Mouse (Mus musculus): ENCODE measurements around the gene Dzip1l. TPM values are rescaled to one million over a fixed set of nuclear protein-coding genes. Genes with fewer than 3 reads are reported as not detected.

Gene Dzip1l
- total and polyA plus RNA-seq, 2 experiments from 2014 or later: 8.9 to 21.7 TPM

- Histone ChIP-seq H3K27me3 (ENCODE audit: insufficient read depth, low read length) (no peaks in the 10 kb centered on the region), H3K4me2 (ENCODE audit: low read depth) (peak overlapping the region; percentile 76), H3K27ac (ENCODE audit: low read depth, low read length) (peak overlapping the region; percentile 89; the same call in 1 of the 2 replicates), H3K9me3 (ENCODE audit: low read length) (no peaks in the 10 kb centered on the region), H3K4me1 (ENCODE audit: insufficient read depth) (no peaks in the 10 kb centered on the region), H3K36me3 (ENCODE audit: insufficient read depth) (peaks cover 4% of the 10 kb centered on the region; the same call in 1 of the 2 replicates), H3K4me3 (ENCODE audit: low read depth, low read length) (peak overlapping the region; percentile 62), H3K9ac (peak overlapping the region; percentile 76)
- ATAC-seq (no peak), DNase-seq (no peak)
- WGBS: 52% methylated on average over 9 of the region's 9 CpGs
- no peak for TF ChIP-seq CTCF (IDR thresholded peaks at IDR 0.05; ENCODE audit: low read depth)
These were observed 1.3 kb downstream of the Dzip1l start for GRCm38 (mm10) chr9:99630528-99631125.

GRCm38 (mm10) chr9:99631781-99632180, 2.5 kb downstream of the Dzip1l start:
- ATAC-seq: no peak
- WGBS: 12% methylated on average over 2 of the region's 2 CpGs
- Histone ChIP-seq H3K36me3 (ENCODE audit: insufficient read depth) (peaks cover 4% of the 10 kb centered on the region; the same call in 1 of the 2 replicates), H3K27me3 (ENCODE audit: insufficient read depth, low read length) (no peaks in the 10 kb centered on the region), H3K4me2 (ENCODE audit: low read depth) (peak overlapping the region; percentile 26; the same call in 1 of the 2 replicates), H3K9ac (no peak overlapping the region), H3K4me1 (ENCODE audit: insufficient read depth) (no peaks in the 10 kb centered on the region), H3K9me3 (ENCODE audit: low read length) (no peaks in the 10 kb centered on the region), H3K4me3 (ENCODE audit: low read depth, low read length) (no peak overlapping the region), H3K27ac (ENCODE audit: low read depth, low read length) (peak overlapping the region; percentile 29; the same call in 1 of the 2 replicates)
- DNase-seq: peak; percentile 30
- no peak for TF ChIP-seq CTCF (IDR thresholded peaks at IDR 0.05; ENCODE audit: low read depth)

GRCm38 (mm10) chr9:99632264-99632663, 3.0 kb downstream of the Dzip1l start:
- H3K36me3 ChIP-seq (ENCODE audit: insufficient read depth): peaks cover 9% of the 10 kb centered on the region
- no peak overlapping the region for H3K9ac ChIP-seq
- no peaks in the 10 kb centered on the region for H3K27me3 ChIP-seq (ENCODE audit: insufficient read depth, low read length)
- no peak overlapping the region for H3K27ac ChIP-seq (ENCODE audit: low read depth, low read length)
- no peaks in the 10 kb centered on the region for H3K9me3 ChIP-seq (ENCODE audit: low read length)
- ATAC-seq (no peak), DNase-seq (no peak)
- TF ChIP-seq CTCF (IDR thresholded peaks at IDR 0.05; ENCODE audit: low read depth): peak; percentile 19; the same call in 1 of the 2 replicates
- no peaks in the 10 kb centered on the region for H3K4me1 ChIP-seq (ENCODE audit: insufficient read depth)
- H3K4me3 ChIP-seq (ENCODE audit: low read depth, low read length): 0 out of 2 replicates have a peak overlapping the region, but pooled peaks have one; percentile 5
- 47% methylated on average over 8 of the region's 8 CpGs for WGBS
- H3K4me2 ChIP-seq (ENCODE audit: low read depth): peak overlapping the region; percentile 26; the same call in 1 of the 2 replicates

- ATAC-seq: peak; percentile 64
- Histone ChIP-seq H3K9ac (no peak overlapping the region), H3K36me3 (ENCODE audit: insufficient read depth) (peaks cover 24% of the 10 kb centered on the region), H3K27ac (ENCODE audit: low read depth, low read length) (no peak overlapping the region), H3K4me3 (ENCODE audit: low read depth, low read length) (no peak overlapping the region), H3K4me2 (ENCODE audit: low read depth) (no peak overlapping the region), H3K27me3 (ENCODE audit: insufficient read depth, low read length) (no peaks in the 10 kb centered on the region), H3K4me1 (ENCODE audit: insufficient read depth) (no peaks in the 10 kb centered on the region), H3K9me3 (ENCODE audit: low read length) (no peaks in the 10 kb centered on the region)
- 80% methylated on average over 1 of the region's 1 CpGs for WGBS
- no peak for TF ChIP-seq CTCF (IDR thresholded peaks at IDR 0.05; ENCODE audit: low read depth)
- no peak for DNase-seq
These were observed 7.5 kb downstream of the Dzip1l start for GRCm38 (mm10) chr9:99636776-99637175.

GRCm38 (mm10) chr9:99637227-99637626, 7.9 kb downstream of the Dzip1l start:
- 98% methylated on average over 17 of the region's 17 CpGs for WGBS
- Histone ChIP-seq H3K4me3 (ENCODE audit: low read depth, low read length) (no peak overlapping the region), H3K9ac (no peak overlapping the region), H3K4me1 (ENCODE audit: insufficient read depth) (no peaks in the 10 kb centered on the region), H3K27me3 (ENCODE audit: insufficient read depth, low read length) (no peaks in the 10 kb centered on the region), H3K4me2 (ENCODE audit: low read depth) (no peak overlapping the region), H3K36me3 (ENCODE audit: insufficient read depth) (peaks cover 26% of the 10 kb centered on the region), H3K9me3 (ENCODE audit: low read length) (no peaks in the 10 kb centered on the region), H3K27ac (ENCODE audit: low read depth, low read length) (no peak overlapping the region)
- no peak for DNase-seq
- ATAC-seq: no peak
- TF ChIP-seq CTCF (IDR thresholded peaks at IDR 0.05; ENCODE audit: low read depth): no peak

GRCm38 (mm10) chr9:99637736-99638135, 8.4 kb downstream of the Dzip1l start:
- no peak for TF ChIP-seq CTCF (IDR thresholded peaks at IDR 0.05; ENCODE audit: low read depth)

GRCm38 (mm10) chr9:99639957-99640356, 10.7 kb downstream of the Dzip1l start:
- WGBS: 85% methylated on average over 5 of the region's 5 CpGs
- ATAC-seq (no peak), DNase-seq (no peak)
- Histone ChIP-seq H3K4me3 (ENCODE audit: low read depth, low read length) (no peak overlapping the region), H3K9me3 (ENCODE audit: low read length) (no peaks in the 10 kb centered on the region), H3K27ac (ENCODE audit: low read depth, low read length) (no peak overlapping the region), H3K36me3 (ENCODE audit: insufficient read depth) (peaks cover 29% of the 10 kb centered on the region), H3K27me3 (ENCODE audit: insufficient read depth, low read length) (no peaks in the 10 kb centered on the region), H3K9ac (no peak overlapping the region), H3K4me2 (ENCODE audit: low read depth) (no peak overlapping the region), H3K4me1 (ENCODE audit: insufficient read depth) (no peaks in the 10 kb centered on the region)
- no peak for TF ChIP-seq CTCF (IDR thresholded peaks at IDR 0.05; ENCODE audit: low read depth)

More at GRCm38 (mm10) chr9:99637736-99638135, 8.4 kb downstream of the Dzip1l start:
- H3K36me3 ChIP-seq (ENCODE audit: insufficient read depth): peaks cover 26% of the 10 kb centered on the region
- no peaks in the 10 kb centered on the region for H3K9me3 ChIP-seq (ENCODE audit: low read length)
- no peaks in the 10 kb centered on the region for H3K4me1 ChIP-seq (ENCODE audit: insufficient read depth)
- DNase-seq: no peak
- no peak overlapping the region for H3K27ac ChIP-seq (ENCODE audit: low read depth, low read length)
- no peak overlapping the region for H3K4me3 ChIP-seq (ENCODE audit: low read depth, low read length)
- ATAC-seq: no peak
- no peak overlapping the region for H3K9ac ChIP-seq
- H3K27me3 ChIP-seq (ENCODE audit: insufficient read depth, low read length): no peaks in the 10 kb centered on the region
- no peak overlapping the region for H3K4me2 ChIP-seq (ENCODE audit: low read depth)
- WGBS: 98% methylated on average over 13 of the region's 13 CpGs

All from forebrain, postnatal 0 days (tissue).